Mouse (Mus musculus) heart, embryonic 15.5 days (tissue): Measurements from ENCODE around the gene Bdh2. TPM values are rescaled to one million over a fixed set of nuclear protein-coding genes. Genes with fewer than 3 reads are reported as not detected.

ENCODE experiments used
- ATAC-seq: fragments of 200-750 bp; cut with Nextera tagmentation; replicated peaks from 2 replicates; pipeline ENCODE4 v1.8.0; 2017; ENCODE audit warnings: low read depth, moderate TSS enrichment; ENCODE audit not compliant: insufficient number of reproducible peaks, insufficient read depth, low FRiP score
- H3K27ac ChIP-seq: fragments of 300-500 bp; sonication (generic); 2 replicates; pipeline ENCODE4 v1.5.1; 2015; ENCODE audit warnings: mild to moderate bottlenecking, inconsistent platforms
- H3K27me3 ChIP-seq: fragments of 300-500 bp; sonication (generic); 2 replicates; pipeline ENCODE4 v1.6.1; 2015; ENCODE audit warnings: inconsistent platforms
- H3K36me3 ChIP-seq: fragments of 300-500 bp; sonication (generic); 2 replicates; pipeline ENCODE4 v1.6.1; 2015; ENCODE audit warnings: mild to moderate bottlenecking, inconsistent platforms
- H3K4me1 ChIP-seq: fragments of 300-500 bp; sonication (generic); replicated peaks from 2 replicates; pipeline ENCODE4 v1.6.1; 2015; ENCODE audit warnings: inconsistent platforms
- H3K4me2 ChIP-seq: fragments of 300-500 bp; sonication (generic); 2 replicates; pipeline ENCODE4 v1.6.1; 2015; ENCODE audit warnings: inconsistent platforms, mild to moderate bottlenecking, moderate library complexity
- H3K4me3 ChIP-seq: fragments of 300-500 bp; sonication (generic); 2 replicates; pipeline ENCODE4 v1.5.1; 2015; ENCODE audit warnings: mild to moderate bottlenecking, inconsistent platforms
- H3K9ac ChIP-seq: fragments of 300-500 bp; sonication (generic); 2 replicates; pipeline ENCODE4 v1.6.1; 2015; ENCODE audit warnings: mild to moderate bottlenecking, inconsistent platforms
- H3K9me3 ChIP-seq: fragments of 300-500 bp; sonication (generic); replicated peaks from 2 replicates; pipeline ENCODE4 v1.6.1; 2016; ENCODE audit warnings: inconsistent platforms
- WGBS: fragments of 180-500 bp; shearing (Covaris S2); methylation state at CpG from one replicate; pipeline ENCODE4 v1.1.7; 2015; ENCODE audit warnings: mixed read lengths; 5-methylcytosine and 5-hydroxymethylcytosine counted together
- polyA plus RNA-seq: library from polyadenylated mRNA; unstranded; fragments of >200 nt; fragmentation: Nextera tagmentation; extraction: Ambion mirVana; gene quantifications from 2 replicates; pipeline ENCODE4 v1.2.1, GENCODE M21; 2015

Gene Bdh2
- polyA plus RNA-seq, 1 experiment from 2014 or later = 2.1 TPM

- ATAC-seq = no peak
- Histone ChIP-seq H3K27ac (no peak overlapping the region), H3K4me1 (no peaks in the 10 kb centered on the region), H3K9ac (no peak overlapping the region), H3K9me3 (no peaks in the 10 kb centered on the region), H3K4me3 (no peak overlapping the region), H3K36me3 (peaks cover 35% of the 10 kb centered on the region), H3K27me3 (no peaks in the 10 kb centered on the region), H3K4me2 (no peak overlapping the region)
- 74% methylated on average over 12 of the region's 12 CpGs for WGBS
Measured at GRCm38 (mm10) chr3:135272627-135273026, 8.4 kb upstream of the Bdh2 start.

GRCm38 (mm10) chr3:135273047-135273446, 8.0 kb upstream of the Bdh2 start:
- no peak overlapping the region for H3K4me2 ChIP-seq
- no peaks in the 10 kb centered on the region for H3K27me3 ChIP-seq
- no peaks in the 10 kb centered on the region for H3K4me1 ChIP-seq
- H3K27ac ChIP-seq = no peak overlapping the region
- no peaks in the 10 kb centered on the region for H3K9me3 ChIP-seq
- H3K4me3 ChIP-seq = no peak overlapping the region
- peaks cover 32% of the 10 kb centered on the region for H3K36me3 ChIP-seq
- no peak for ATAC-seq
- no peak overlapping the region for H3K9ac ChIP-seq
- WGBS = 90% methylated on average over 13 of the region's 13 CpGs

- WGBS = 67% methylated on average over 4 of the region's 4 CpGs
Measured at GRCm38 (mm10) chr3:135280160-135280559, 861 bp upstream of the Bdh2 start.

GRCm38 (mm10) chr3:135281701-135282100, 680 bp downstream of the Bdh2 start:
- Histone ChIP-seq H3K4me2 (no peak overlapping the region), H3K27me3 (no peaks in the 10 kb centered on the region), H3K4me1 (peaks cover 3% of the 10 kb centered on the region; the same call in 1 of the 2 replicates), H3K4me3 (no peak overlapping the region), H3K9me3 (no peaks in the 10 kb centered on the region), H3K36me3 (no peaks in the 10 kb centered on the region), H3K9ac (no peak overlapping the region), H3K27ac (no peak overlapping the region)
- ATAC-seq = no peak
- 81% methylated on average over 8 of the region's 8 CpGs for WGBS

More at GRCm38 (mm10) chr3:135280160-135280559, 861 bp upstream of the Bdh2 start:
- H3K27me3 ChIP-seq = no peaks in the 10 kb centered on the region
- no peaks in the 10 kb centered on the region for H3K9me3 ChIP-seq
- ATAC-seq = no peak
- H3K4me1 ChIP-seq = peaks cover 3% of the 10 kb centered on the region; the same call in 1 of the 2 replicates
- H3K27ac ChIP-seq = no peak overlapping the region
- H3K4me3 ChIP-seq = no peak overlapping the region
- H3K4me2 ChIP-seq = no peak overlapping the region
- no peaks in the 10 kb centered on the region for H3K36me3 ChIP-seq
- no peak overlapping the region for H3K9ac ChIP-seq

GRCm38 (mm10) chr3:135285256-135285655, 4.2 kb downstream of the Bdh2 start:
- H3K9me3 ChIP-seq = no peaks in the 10 kb centered on the region
- WGBS = 87% methylated on average over 11 of the region's 11 CpGs
- ATAC-seq = no peak
- H3K4me3 ChIP-seq = no peak overlapping the region
- H3K36me3 ChIP-seq = no peaks in the 10 kb centered on the region
- peaks cover 3% of the 10 kb centered on the region; the same call in 1 of the 2 replicates for H3K4me1 ChIP-seq
- H3K9ac ChIP-seq = no peak overlapping the region
- no peak overlapping the region for H3K27ac ChIP-seq
- no peak overlapping the region for H3K4me2 ChIP-seq
- no peaks in the 10 kb centered on the region for H3K27me3 ChIP-seq

DNA sequence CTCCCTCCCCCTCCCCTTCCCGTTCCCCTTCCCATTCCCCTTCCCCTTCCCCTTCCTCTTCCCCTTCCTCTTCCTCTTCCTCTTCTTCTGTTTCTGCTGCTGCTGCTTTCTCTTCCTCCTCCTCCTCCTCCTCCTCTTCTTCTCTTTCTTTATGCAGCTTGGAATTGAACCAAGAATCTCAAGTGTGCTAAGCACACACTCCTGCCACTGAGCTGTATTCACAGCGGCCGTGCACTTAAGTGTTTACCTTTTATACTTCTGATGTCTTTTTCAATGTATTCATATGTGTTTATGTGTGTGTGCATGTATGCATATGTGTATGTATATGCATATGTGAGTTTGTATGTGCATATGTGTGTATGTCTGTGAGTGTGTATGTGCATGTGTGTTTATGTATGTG, 4.8 kb downstream of the Bdh2 start:
- no peak for ATAC-seq
- H3K27ac ChIP-seq = no peak overlapping the region

DNA sequence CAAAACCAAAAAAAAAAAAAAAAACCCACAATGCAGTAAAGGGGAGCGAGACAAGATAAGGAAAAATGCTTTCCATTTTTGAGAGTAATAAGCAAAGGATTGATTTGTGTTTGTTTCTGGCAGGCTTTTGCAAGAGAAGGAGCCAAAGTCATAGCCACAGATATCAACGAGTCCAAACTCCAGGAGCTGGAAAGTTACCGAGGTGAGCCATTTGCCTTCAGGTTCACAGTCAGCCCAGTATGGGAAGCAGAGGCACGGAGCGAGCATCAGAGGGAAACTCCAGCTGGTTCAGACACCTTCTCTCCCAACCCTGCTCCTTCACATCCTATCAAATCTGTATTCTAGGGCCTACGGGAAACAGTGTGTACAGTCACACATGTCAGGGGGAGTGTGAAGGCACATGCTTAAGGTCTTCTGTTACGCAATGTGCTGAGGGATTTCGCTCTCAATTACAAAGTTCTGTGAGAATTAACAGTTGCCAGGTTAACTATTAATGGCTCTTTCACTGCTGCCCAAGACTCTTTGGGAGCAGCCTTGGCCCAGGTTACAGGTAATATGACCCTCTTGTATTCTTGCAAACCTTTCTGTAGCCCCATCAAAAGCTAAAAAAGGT, 7.2 kb downstream of the Bdh2 start:
- H3K36me3 ChIP-seq = no peaks in the 10 kb centered on the region
- no peak overlapping the region for H3K4me2 ChIP-seq
- no peak overlapping the region for H3K27ac ChIP-seq
- 77% methylated on average over 8 of the region's 8 CpGs for WGBS
- H3K9ac ChIP-seq = no peak overlapping the region
- H3K27me3 ChIP-seq = no peaks in the 10 kb centered on the region
- no peak overlapping the region for H3K4me3 ChIP-seq
- H3K4me1 ChIP-seq = no peaks in the 10 kb centered on the region
- ATAC-seq = no peak
- H3K9me3 ChIP-seq = no peaks in the 10 kb centered on the region

More for the DNA sequence above, 4.8 kb downstream of the Bdh2 start:
- no peak overlapping the region for H3K4me3 ChIP-seq
- H3K9me3 ChIP-seq = no peaks in the 10 kb centered on the region
- no peak overlapping the region for H3K9ac ChIP-seq
- H3K27me3 ChIP-seq = no peaks in the 10 kb centered on the region
- 57% methylated on average over 3 of the region's 3 CpGs for WGBS
- H3K4me1 ChIP-seq = peaks cover under 1% of the 10 kb centered on the region; the same call in 1 of the 2 replicates
- H3K36me3 ChIP-seq = no peaks in the 10 kb centered on the region
- no peak overlapping the region for H3K4me2 ChIP-seq

- WGBS = 92% methylated on average over 1 of the region's 1 CpGs
- H3K27me3 ChIP-seq = no peaks in the 10 kb centered on the region
- H3K27ac ChIP-seq = no peak overlapping the region
- no peak overlapping the region for H3K9ac ChIP-seq
- H3K4me1 ChIP-seq = peaks cover 3% of the 10 kb centered on the region
- no peak for ATAC-seq
- H3K4me2 ChIP-seq = no peak overlapping the region
- no peak overlapping the region for H3K4me3 ChIP-seq
- no peaks in the 10 kb centered on the region for H3K9me3 ChIP-seq
- H3K36me3 ChIP-seq = no peaks in the 10 kb centered on the region
Measured at GRCm38 (mm10) chr3:135289148-135289547, 8.1 kb downstream of the Bdh2 start.

- Histone ChIP-seq H3K9me3 (no peaks in the 10 kb centered on the region), H3K36me3 (no peaks in the 10 kb centered on the region), H3K27me3 (no peaks in the 10 kb centered on the region), H3K27ac (no peak overlapping the region), H3K4me1 (peaks cover 3% of the 10 kb centered on the region), H3K4me2 (no peak overlapping the region), H3K4me3 (no peak overlapping the region), H3K9ac (no peak overlapping the region)
- WGBS = 97% methylated on average over 7 of the region's 7 CpGs
- no peak for ATAC-seq
Measured at GRCm38 (mm10) chr3:135290249-135290894, 9.4 kb downstream of the Bdh2 start.

DNA sequence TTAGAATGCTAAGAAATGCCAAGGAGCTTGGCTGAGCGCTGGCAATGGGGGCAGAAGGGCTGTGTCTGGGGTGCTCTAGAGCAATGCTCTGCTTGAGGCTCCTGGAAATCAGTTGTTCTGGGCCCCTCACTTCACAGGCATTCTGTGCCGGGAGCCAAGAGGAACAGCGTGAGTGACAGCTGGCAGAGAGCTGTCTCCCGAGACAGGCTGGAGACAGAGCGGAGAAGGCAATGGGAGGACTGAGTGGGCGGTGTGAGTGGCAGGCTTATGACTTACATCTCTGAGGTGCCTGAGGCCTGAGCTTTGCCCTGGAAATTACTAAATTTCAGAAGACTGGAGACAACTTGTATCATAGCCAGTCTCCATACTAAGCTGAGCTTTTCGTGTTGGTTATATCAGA, 12.7 kb downstream of the Bdh2 start:
- Histone ChIP-seq H3K36me3 (no peaks in the 10 kb centered on the region), H3K27me3 (no peaks in the 10 kb centered on the region), H3K9me3 (no peaks in the 10 kb centered on the region), H3K4me2 (no peak overlapping the region), H3K4me1 (peaks cover 3% of the 10 kb centered on the region), H3K27ac (no peak overlapping the region), H3K4me3 (no peak overlapping the region), H3K9ac (no peak overlapping the region)
- ATAC-seq = no peak
- 33% methylated on average over 7 of the region's 7 CpGs for WGBS

DNA sequence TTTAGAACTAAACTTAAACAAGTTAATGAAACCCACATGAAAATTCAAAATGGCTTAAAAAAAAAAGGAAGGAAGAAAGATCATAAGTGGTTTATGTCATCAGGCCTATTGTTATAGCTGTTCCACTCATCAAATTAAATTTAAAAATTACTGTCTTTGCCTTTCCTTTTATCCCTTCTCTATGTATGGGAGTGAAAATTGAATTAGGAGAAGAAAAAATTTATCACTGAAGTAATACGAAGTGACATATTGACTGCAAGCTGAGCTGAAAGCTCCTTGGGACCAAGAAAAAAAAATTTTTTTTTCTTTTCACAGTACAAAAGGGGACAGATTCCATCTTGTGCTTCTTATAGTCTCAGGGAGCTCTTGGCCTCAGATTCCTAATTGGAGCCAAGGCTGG, 14.5 kb downstream of the Bdh2 start:
- no peak overlapping the region for H3K9ac ChIP-seq
- no peaks in the 10 kb centered on the region for H3K36me3 ChIP-seq
- ATAC-seq = no peak
- peaks cover 3% of the 10 kb centered on the region for H3K4me1 ChIP-seq
- no peak overlapping the region for H3K27ac ChIP-seq
- no peak overlapping the region for H3K4me3 ChIP-seq
- 88% methylated on average over 1 of the region's 1 CpGs for WGBS
- no peaks in the 10 kb centered on the region for H3K27me3 ChIP-seq
- no peak overlapping the region for H3K4me2 ChIP-seq
- no peaks in the 10 kb centered on the region for H3K9me3 ChIP-seq

DNA sequence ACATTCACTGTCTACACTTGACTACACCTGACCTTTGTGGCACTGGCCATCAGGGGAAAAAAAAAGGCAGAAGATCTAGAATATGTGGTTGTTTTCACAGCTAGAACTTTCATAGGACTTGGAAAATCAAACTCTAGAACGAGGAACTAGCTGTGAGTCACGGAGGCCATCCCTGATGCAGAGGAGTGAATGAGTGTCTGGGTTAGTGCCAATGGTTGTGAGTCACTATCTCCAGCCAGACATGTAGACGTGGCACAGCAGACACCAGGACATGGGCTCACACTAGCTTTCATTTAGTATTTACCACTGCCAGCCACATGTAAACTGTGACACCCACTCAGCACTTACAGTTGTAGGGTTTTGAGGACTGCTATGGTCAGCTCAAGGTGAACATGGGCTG, 17.5 kb downstream of the Bdh2 start:
- H3K36me3 ChIP-seq = no peaks in the 10 kb centered on the region
- no peak overlapping the region for H3K27ac ChIP-seq
- H3K4me3 ChIP-seq = no peak overlapping the region
- H3K9me3 ChIP-seq = no peaks in the 10 kb centered on the region
- no peak overlapping the region for H3K9ac ChIP-seq
- WGBS = 46% methylated on average over 3 of the region's 3 CpGs
- H3K27me3 ChIP-seq = no peaks in the 10 kb centered on the region
- peaks cover 2% of the 10 kb centered on the region for H3K4me1 ChIP-seq
- H3K4me2 ChIP-seq = no peak overlapping the region
- no peak for ATAC-seq
